Mouse (Mus musculus): ENCODE data around the gene Rnf150.

DNA sequence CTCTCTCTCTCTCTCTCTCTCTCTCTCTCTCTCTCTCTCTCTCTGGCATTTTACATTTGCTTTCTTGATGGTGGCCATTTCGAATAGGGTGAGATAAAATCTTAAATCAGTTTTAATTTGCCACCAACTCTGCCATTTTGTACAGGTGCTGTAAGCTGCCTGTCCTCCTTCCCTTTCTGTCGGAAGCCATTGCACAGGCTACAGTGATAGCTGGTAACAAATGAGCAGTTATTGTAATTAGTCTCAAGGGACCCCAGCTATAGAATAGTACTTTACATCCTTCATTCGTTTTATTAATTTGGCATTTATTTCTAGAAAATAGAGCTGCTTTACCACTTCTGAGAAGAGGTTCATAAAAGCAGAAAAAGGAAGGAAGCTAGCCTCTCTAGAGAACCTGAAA, 198.7 kb downstream of the Rnf150 start:
- TF ChIP-seq CTCF (IDR thresholded peaks at IDR 0.05; ENCODE audit: low read depth, low read length), result no peak
- no peak for TF ChIP-seq POLR2A (IDR thresholded peaks at IDR 0.05; ENCODE audit: borderline replicate concordance, low read depth, low read length)
